Mouse (Mus musculus): ENCODE data around the gene Frmd4b. TPM values are rescaled to one million over a fixed set of nuclear protein-coding genes. Genes with fewer than 3 reads are reported as not detected.

The Frmd4b gene
- polyA plus RNA-seq, 1 experiment from 2014 or later = 12.9 TPM

DNA sequence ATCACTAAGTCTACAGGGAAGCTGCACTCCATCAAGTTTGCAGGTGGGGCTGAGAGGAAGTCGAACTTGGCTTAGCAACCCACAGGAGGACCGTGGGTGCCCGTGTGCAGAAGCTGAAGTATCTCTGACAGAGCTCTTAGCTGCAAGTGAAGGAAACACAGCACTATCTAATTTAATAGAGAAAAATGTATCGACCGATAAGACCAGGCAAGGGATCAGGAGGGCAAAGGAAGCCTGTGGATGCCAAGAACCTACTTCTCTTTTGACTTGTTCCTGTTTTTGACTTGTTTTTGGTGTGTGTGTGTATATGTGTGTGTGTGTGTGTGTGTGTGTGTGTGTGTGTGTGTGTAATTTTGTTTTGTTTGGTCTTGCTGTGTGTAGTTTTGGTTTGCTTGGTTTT is 112.7 kb downstream of the Frmd4b start:
- Histone ChIP-seq H3K27ac (no peak overlapping the region), H3K27me3 (no peaks in the 10 kb centered on the region; the same call in 1 of the 2 replicates), H3K9ac (replicated peaks) (no peak overlapping the region), H3K4me3 (replicated peaks) (no peak overlapping the region), H3K4me2 (no peak overlapping the region), H3K9me3 (no peaks in the 10 kb centered on the region), H3K4me1 (replicated peaks) (peaks cover 5% of the 10 kb centered on the region), H3K36me3 (no peaks in the 10 kb centered on the region)
- no peak for ATAC-seq (ENCODE audit: insufficient number of reproducible peaks, insufficient read depth, low FRiP score, low TSS enrichment, low read depth)
- 89% methylated on average over 5 of the region's 5 CpGs for WGBS

DNA sequence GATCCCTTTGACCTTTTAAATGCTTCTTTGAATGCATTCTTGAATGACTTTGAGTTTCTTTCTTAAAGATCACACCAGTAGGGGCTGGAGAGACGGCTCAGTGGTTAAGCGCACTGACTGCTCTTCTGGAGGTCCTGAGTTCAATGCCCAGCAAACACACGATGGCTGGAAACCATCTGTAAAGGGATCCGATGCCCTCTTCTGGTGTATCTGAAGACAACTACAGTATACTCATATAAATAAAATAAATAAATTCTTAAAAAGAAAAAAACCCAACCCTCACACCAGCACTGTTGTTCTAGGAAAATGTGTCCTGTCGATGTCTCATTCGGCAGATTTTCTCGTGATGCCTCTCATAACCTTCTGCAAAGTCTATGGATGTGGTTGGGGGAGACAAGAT is 116.3 kb downstream of the Frmd4b start:
- 85% methylated on average over 7 of the region's 7 CpGs for WGBS
- Histone ChIP-seq H3K36me3 (no peaks in the 10 kb centered on the region), H3K4me2 (no peak overlapping the region), H3K27me3 (no peaks in the 10 kb centered on the region; the same call in 1 of the 2 replicates), H3K4me1 (replicated peaks) (no peaks in the 10 kb centered on the region; the same call in 1 of the 2 replicates), H3K27ac (no peak overlapping the region), H3K9ac (replicated peaks) (no peak overlapping the region), H3K9me3 (no peaks in the 10 kb centered on the region), H3K4me3 (replicated peaks) (no peak overlapping the region)
- no peak for ATAC-seq (ENCODE audit: insufficient number of reproducible peaks, insufficient read depth, low FRiP score, low TSS enrichment, low read depth)

DNA sequence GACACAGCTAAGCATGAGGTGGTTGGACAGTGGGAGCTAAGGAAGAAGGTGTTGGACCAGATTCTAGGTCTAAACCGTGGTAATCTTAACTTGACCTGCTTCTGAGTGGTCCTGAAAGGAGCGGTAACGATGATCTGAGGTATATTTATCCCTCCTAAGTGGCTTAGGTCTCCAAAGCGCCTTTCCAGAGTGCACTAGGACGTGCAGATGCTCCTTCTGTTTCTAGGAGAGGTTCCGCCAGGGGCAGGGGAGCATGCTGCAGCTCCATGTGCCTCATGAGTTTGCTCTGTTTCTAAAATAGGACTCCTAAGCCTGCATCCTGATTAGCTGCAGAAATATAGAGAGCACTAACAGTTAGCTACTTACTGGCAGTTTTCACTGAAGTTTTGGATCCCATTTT is 117.1 kb downstream of the Frmd4b start:
- H3K9me3 ChIP-seq = no peaks in the 10 kb centered on the region
- ATAC-seq (ENCODE audit: insufficient number of reproducible peaks, insufficient read depth, low FRiP score, low TSS enrichment, low read depth) = no peak
- no peak overlapping the region for H3K4me2 ChIP-seq
- H3K4me3 ChIP-seq (replicated peaks) = no peak overlapping the region
- no peaks in the 10 kb centered on the region for H3K36me3 ChIP-seq
- no peak overlapping the region for H3K9ac ChIP-seq (replicated peaks)
- H3K27ac ChIP-seq = no peak overlapping the region
- 87% methylated on average over 6 of the region's 6 CpGs for WGBS
- H3K4me1 ChIP-seq (replicated peaks) = no peaks in the 10 kb centered on the region
- no peaks in the 10 kb centered on the region; the same call in 1 of the 2 replicates for H3K27me3 ChIP-seq

DNA sequence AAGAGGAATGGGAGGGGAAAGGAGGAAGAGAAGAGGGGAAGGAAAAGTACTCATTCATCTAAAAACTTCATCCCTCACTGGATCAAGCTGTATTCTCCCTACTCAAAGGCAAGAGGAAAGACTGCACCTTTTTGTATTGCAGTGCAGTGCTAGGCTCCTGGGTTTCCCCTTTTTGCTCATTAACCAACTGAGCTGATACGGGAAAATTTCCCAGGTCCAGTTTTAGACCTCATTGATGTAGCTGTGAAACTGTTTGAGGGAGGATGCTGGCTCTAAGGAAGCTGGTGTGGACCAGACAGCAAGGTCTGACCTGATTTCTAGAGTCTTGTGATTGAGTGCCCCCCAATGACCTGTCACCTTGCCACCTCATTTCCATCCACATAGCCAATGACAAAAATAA is 121.3 kb downstream of the Frmd4b start:
- 60% methylated on average over 1 of the region's 1 CpGs for WGBS
- Histone ChIP-seq H3K4me3 (replicated peaks) (no peak overlapping the region), H3K4me2 (no peak overlapping the region), H3K9me3 (no peaks in the 10 kb centered on the region), H3K27me3 (no peaks in the 10 kb centered on the region), H3K4me1 (replicated peaks) (no peaks in the 10 kb centered on the region), H3K36me3 (no peaks in the 10 kb centered on the region), H3K27ac (no peak overlapping the region), H3K9ac (replicated peaks) (no peak overlapping the region)
- ATAC-seq (ENCODE audit: insufficient number of reproducible peaks, insufficient read depth, low FRiP score, low TSS enrichment, low read depth) = no peak

DNA sequence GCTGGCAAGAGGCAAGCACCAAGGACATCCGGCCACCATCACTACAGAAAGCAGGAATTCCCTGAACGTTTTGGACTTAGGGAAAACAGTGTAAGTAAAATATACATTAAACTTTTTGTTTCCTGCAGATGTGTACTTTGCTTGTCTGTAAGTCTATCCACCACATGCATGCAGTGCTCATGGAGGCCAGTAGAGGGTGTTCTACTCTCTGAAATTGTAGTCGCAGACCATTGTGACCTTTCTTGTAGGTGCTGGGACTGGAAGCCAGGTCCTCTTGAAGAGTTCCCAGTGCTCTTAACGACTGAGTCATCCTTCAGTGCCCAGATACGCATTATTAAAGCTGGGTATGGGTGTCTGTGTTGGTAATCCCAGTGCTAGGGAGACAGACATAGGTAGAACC is 126.3 kb downstream of the Frmd4b start:
- H3K4me1 ChIP-seq (replicated peaks) = peaks cover 27% of the 10 kb centered on the region
- no peaks in the 10 kb centered on the region for H3K36me3 ChIP-seq
- H3K27ac ChIP-seq = no peak overlapping the region
- no peak overlapping the region for H3K4me3 ChIP-seq (replicated peaks)
- H3K27me3 ChIP-seq = peaks cover 35% of the 10 kb centered on the region
- H3K9ac ChIP-seq (replicated peaks) = no peak overlapping the region
- no peak for ATAC-seq (ENCODE audit: insufficient number of reproducible peaks, insufficient read depth, low FRiP score, low TSS enrichment, low read depth)
- no peak overlapping the region for H3K4me2 ChIP-seq
- no peaks in the 10 kb centered on the region for H3K9me3 ChIP-seq
- 80% methylated on average over 5 of the region's 5 CpGs for WGBS

DNA sequence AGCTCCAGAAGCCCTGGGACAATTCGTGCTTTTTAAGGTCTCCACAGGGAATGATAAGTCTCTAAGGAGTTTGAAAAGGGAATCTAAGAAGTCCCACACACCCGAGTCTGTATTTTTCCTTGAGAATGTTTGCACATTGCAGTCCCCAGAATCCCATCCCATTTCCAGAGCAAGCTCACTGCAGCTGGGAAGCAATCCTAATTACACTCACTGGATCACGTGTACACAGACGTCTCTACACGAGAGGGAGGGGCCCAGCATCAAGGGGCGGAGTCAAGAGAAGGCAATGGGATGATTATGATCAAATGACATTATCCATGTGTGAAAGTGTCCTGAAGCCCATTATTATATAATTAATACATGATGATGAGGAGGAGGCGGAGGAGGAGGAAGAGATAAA is 128.5 kb downstream of the Frmd4b start:
- ATAC-seq (ENCODE audit: insufficient number of reproducible peaks, insufficient read depth, low FRiP score, low TSS enrichment, low read depth) = no peak
- Histone ChIP-seq H3K4me3 (replicated peaks) (no peak overlapping the region), H3K4me1 (replicated peaks) (peaks cover 32% of the 10 kb centered on the region), H3K27ac (no peak overlapping the region), H3K36me3 (no peaks in the 10 kb centered on the region), H3K4me2 (peak overlapping the region; percentile 97), H3K27me3 (peaks cover 42% of the 10 kb centered on the region), H3K9me3 (no peaks in the 10 kb centered on the region), H3K9ac (replicated peaks) (no peak overlapping the region)
- WGBS = 38% methylated on average over 7 of the region's 7 CpGs

DNA sequence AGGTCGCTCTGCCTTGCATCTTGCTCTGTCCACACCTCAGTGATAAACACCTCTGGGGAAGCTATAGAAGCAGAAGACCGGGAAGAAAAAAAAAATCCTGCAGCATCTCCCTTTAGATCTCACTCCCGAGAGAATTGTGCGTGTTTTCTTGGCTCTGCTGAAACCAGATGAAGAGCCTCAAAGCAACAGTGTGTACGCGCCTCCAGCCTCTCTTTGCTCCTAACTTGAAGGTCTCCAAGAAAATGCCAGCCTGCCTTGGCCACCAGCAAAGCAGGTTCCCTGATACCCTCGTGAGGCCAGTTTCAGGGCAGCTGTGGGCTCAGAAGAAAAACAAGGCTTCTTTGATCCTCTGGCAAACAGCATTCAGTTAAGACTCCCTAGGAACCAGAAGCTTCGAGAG is 129.1 kb downstream of the Frmd4b start:
- no peak for ATAC-seq (ENCODE audit: insufficient number of reproducible peaks, insufficient read depth, low FRiP score, low TSS enrichment, low read depth)
- 17% methylated on average over 8 of the region's 8 CpGs for WGBS
- Histone ChIP-seq H3K4me1 (replicated peaks) (peaks cover 32% of the 10 kb centered on the region), H3K9ac (replicated peaks) (no peak overlapping the region), H3K4me2 (peak overlapping the region; percentile 97), H3K27me3 (peaks cover 42% of the 10 kb centered on the region), H3K36me3 (no peaks in the 10 kb centered on the region), H3K27ac (no peak overlapping the region), H3K4me3 (replicated peaks) (peak overlapping the region; percentile 51; the same call in 1 of the 2 replicates), H3K9me3 (no peaks in the 10 kb centered on the region)

DNA sequence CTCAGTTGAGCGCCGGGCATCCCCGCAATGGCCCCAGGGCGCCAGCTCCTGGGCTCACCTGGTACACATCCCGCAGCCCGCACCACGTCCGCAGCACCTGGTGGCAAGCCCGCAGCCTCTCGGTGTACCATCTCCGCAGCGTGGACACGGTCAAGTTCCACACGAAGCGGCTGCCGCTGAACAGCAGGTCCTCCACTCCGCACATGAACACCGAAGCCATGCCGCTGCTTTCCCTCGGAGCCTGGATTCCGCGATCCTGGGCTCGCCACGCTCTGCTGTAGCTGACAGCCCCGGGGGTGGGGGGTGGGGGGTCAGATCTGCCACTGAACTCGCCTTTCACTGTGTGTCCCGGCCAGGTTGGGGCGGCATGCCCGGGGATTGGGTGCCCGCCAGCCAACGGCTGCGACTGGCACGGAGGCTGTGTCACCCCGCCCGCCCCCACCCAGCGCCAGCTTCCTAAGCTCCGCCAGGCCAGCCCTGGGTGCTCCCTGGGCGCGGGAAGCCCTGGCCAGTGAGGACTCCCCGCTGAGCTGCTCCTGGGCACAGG is 129.7 kb downstream of the Frmd4b start:
- Histone ChIP-seq H3K4me3 (replicated peaks) (peak overlapping the region; percentile 51), H3K4me1 (replicated peaks) (peaks cover 33% of the 10 kb centered on the region), H3K27me3 (peaks cover 42% of the 10 kb centered on the region), H3K27ac (no peak overlapping the region), H3K36me3 (no peaks in the 10 kb centered on the region), H3K9ac (replicated peaks) (peak overlapping the region; percentile 60), H3K9me3 (no peaks in the 10 kb centered on the region), H3K4me2 (peak overlapping the region; percentile 97)
- 0 out of 2 replicates have a peak, but pooled peaks have one; percentile 52 for ATAC-seq (ENCODE audit: insufficient number of reproducible peaks, insufficient read depth, low FRiP score, low TSS enrichment, low read depth)
- 2% methylated on average over 39 of the region's 40 CpGs for WGBS

DNA sequence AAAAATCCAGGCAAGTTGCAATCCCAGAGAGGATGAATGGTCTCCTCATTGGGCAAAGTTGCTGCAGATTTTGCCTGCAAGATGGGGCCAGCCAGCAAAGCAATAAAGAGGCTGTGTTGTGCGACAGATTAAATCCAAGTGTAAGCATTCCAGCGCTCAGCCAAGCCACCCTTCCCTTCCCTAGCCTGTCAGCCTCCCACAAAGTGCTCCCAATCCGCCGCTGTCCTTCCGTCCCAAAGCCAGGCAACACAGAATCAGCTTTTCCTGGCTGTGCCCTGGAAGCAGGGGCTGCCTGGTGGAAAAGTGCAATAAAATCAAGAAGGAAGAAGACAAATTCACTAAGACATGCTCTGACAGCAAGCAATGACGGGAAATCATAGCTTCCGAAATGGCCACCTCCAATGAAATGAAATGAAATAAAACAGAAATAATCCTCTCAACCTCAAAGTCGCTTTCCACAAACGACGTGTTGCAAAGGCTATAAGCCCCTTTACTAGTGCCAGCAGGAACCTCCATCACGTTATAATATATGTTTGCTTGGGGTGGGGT is 130.5 kb downstream of the Frmd4b start:
- no peaks in the 10 kb centered on the region for H3K9me3 ChIP-seq
- H3K4me2 ChIP-seq = peak overlapping the region; percentile 97
- no peaks in the 10 kb centered on the region for H3K36me3 ChIP-seq
- H3K27me3 ChIP-seq = peaks cover 42% of the 10 kb centered on the region
- H3K9ac ChIP-seq (replicated peaks) = peak overlapping the region; percentile 60; the same call in 1 of the 2 replicates
- H3K4me3 ChIP-seq (replicated peaks) = peak overlapping the region; percentile 51
- ATAC-seq (ENCODE audit: insufficient number of reproducible peaks, insufficient read depth, low FRiP score, low TSS enrichment, low read depth) = no peak
- peaks cover 36% of the 10 kb centered on the region for H3K4me1 ChIP-seq (replicated peaks)
- H3K27ac ChIP-seq = no peak overlapping the region
- 13% methylated on average over 11 of the region's 11 CpGs for WGBS

DNA sequence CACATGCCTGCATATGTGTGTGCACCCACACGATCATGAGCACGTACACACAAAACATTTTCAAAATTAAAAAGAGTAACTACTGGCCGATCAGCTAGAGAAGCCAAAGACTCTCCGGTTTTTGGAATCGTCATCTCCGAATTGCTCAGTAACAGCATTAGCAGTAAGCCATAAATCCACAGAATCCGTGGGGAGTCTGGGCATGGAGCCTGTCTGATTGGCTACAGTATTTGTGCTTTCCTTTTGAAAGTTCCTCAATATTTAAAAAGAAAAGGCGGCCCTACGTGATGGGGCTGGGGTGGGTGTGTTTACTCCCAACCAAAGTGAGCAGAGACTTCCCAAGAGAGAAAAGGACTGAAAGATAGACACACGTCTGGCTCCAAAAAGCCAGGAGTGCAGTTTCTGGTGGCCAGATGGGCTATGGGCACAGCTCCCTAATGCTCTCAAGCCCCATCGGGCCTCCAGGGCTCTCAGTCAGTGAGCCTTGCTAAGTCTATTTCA is 131.4 kb downstream of the Frmd4b start:
- H3K27ac ChIP-seq = no peak overlapping the region
- no peak overlapping the region for H3K4me3 ChIP-seq (replicated peaks)
- peaks cover 42% of the 10 kb centered on the region for H3K27me3 ChIP-seq
- no peak for ATAC-seq (ENCODE audit: insufficient number of reproducible peaks, insufficient read depth, low FRiP score, low TSS enrichment, low read depth)
- 63% methylated on average over 11 of the region's 11 CpGs for WGBS
- H3K4me1 ChIP-seq (replicated peaks) = peaks cover 36% of the 10 kb centered on the region
- no peaks in the 10 kb centered on the region for H3K36me3 ChIP-seq
- H3K4me2 ChIP-seq = no peak overlapping the region
- H3K9me3 ChIP-seq = no peaks in the 10 kb centered on the region
- no peak overlapping the region for H3K9ac ChIP-seq (replicated peaks)

DNA sequence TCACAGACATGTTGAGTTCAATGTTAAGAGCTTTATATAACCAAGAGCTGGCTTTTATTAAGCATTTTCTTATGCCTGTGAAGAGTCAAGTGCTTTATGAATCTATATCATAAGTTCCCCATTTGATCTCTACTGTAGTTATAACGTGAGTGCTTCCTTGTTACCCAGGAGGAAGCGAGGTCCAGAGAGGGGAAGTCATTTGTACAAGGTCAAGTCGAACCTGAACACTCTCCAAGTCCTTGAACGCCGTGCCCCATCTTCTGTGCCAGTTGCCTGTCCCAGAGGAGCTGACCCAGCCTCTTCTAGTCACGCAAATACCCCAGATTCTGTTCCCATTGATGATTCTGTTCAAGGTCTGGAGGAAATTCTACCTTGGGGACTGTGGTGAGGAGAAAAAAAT is 135.4 kb downstream of the Frmd4b start:
- H3K4me2 ChIP-seq = no peak overlapping the region
- no peak overlapping the region for H3K27ac ChIP-seq
- WGBS = 87% methylated on average over 6 of the region's 6 CpGs
- no peak overlapping the region for H3K9ac ChIP-seq (replicated peaks)
- H3K27me3 ChIP-seq = peaks cover 13% of the 10 kb centered on the region
- H3K4me3 ChIP-seq (replicated peaks) = no peak overlapping the region
- no peak for ATAC-seq (ENCODE audit: insufficient number of reproducible peaks, insufficient read depth, low FRiP score, low TSS enrichment, low read depth)
- H3K36me3 ChIP-seq = no peaks in the 10 kb centered on the region
- no peaks in the 10 kb centered on the region for H3K9me3 ChIP-seq
- H3K4me1 ChIP-seq (replicated peaks) = peaks cover 23% of the 10 kb centered on the region

Measured in limb, embryonic 12.5 days (tissue).